Mouse (Mus musculus): ENCODE measurements at regions not wholly inside any gene's neighbourhood (a gene's known extent, or its start where the extent isn't known, plus 50 kb on each side); places are given as distances from the start of the nearest gene placed in this dataset.
A peak's percentile ranks its signal among the peaks of the same experiment; 100 is the strongest.

- Histone ChIP-seq H3K4me3 (no peak overlapping the region), H3K36me3 (no peaks in the 10 kb centered on the region), H3K9ac (no peak overlapping the region), H3K4me1 (replicated peaks) (no peaks in the 10 kb centered on the region), H3K27me3 (no peaks in the 10 kb centered on the region), H3K4me2 (no peak overlapping the region), H3K27ac (replicated peaks) (no peak overlapping the region), H3K9me3 (no peaks in the 10 kb centered on the region)
- 0 out of 2 replicates have a peak, but pooled peaks have one; percentile 61 for ATAC-seq (ENCODE audit: low read depth)
- WGBS: 60% methylated on average over 2 of the region's 2 CpGs
Measured at GRCm38 (mm10) chr5:70024571-70024970, 432.4 kb upstream of the Gnpda2 start.

GRCm38 (mm10) chr5:70011951-70012350 lies 419.8 kb upstream of the Gnpda2 start:
- ATAC-seq (ENCODE audit: low read depth): no peak
- no peak overlapping the region for H3K4me2 ChIP-seq
- no peak overlapping the region for H3K4me3 ChIP-seq
- H3K9me3 ChIP-seq: no peaks in the 10 kb centered on the region
- no peaks in the 10 kb centered on the region for H3K4me1 ChIP-seq (replicated peaks)
- no peak overlapping the region for H3K27ac ChIP-seq (replicated peaks)
- WGBS: 39% methylated on average over 1 of the region's 1 CpGs
- H3K36me3 ChIP-seq: no peaks in the 10 kb centered on the region
- no peaks in the 10 kb centered on the region for H3K27me3 ChIP-seq
- H3K9ac ChIP-seq: no peak overlapping the region
